Mouse (Mus musculus) limb, embryonic 15.5 days (tissue): ENCODE measurements around the gene Nphs2. TPM values are rescaled to one million over a fixed set of nuclear protein-coding genes. Genes with fewer than 3 reads are reported as not detected.
"Not testable (repeated sequence)": the region's sequence is repeated elsewhere in the genome, so short reads cannot be mapped to it uniquely, and the experiment has no call there.

ENCODE experiments used
- ATAC-seq: fragments of 200-750 bp; cut with Nextera tagmentation; 2 replicates; pipeline ENCODE4 v1.8.0; 2017; ENCODE audit warnings: low read depth, moderate TSS enrichment; ENCODE audit not compliant: insufficient number of reproducible peaks, low FRiP score, low TSS enrichment
- H3K27ac ChIP-seq: fragments of 300-500 bp; sonication (generic); 2 replicates; pipeline ENCODE4 v1.5.1; 2015; ENCODE audit warnings: moderate library complexity, mild to moderate bottlenecking, inconsistent platforms
- H3K27me3 ChIP-seq: fragments of 300-500 bp; sonication (generic); 2 replicates; pipeline ENCODE4 v1.6.1; 2015; ENCODE audit warnings: inconsistent platforms
- H3K36me3 ChIP-seq: fragments of 300-500 bp; sonication (generic); 2 replicates; pipeline ENCODE4 v1.6.1; 2015; ENCODE audit warnings: inconsistent platforms
- H3K4me1 ChIP-seq: fragments of 300-500 bp; sonication (generic); 2 replicates; pipeline ENCODE4 v1.6.1; 2015; ENCODE audit warnings: inconsistent platforms
- H3K4me2 ChIP-seq: fragments of 300-500 bp; sonication (generic); 2 replicates; pipeline ENCODE4 v1.6.1; 2015; ENCODE audit warnings: mild to moderate bottlenecking, inconsistent platforms
- H3K4me3 ChIP-seq: fragments of 300-500 bp; sonication (generic); 2 replicates; pipeline ENCODE4 v1.5.1; 2015; ENCODE audit warnings: mild to moderate bottlenecking, inconsistent platforms
- H3K9ac ChIP-seq: fragments of 300-500 bp; sonication (generic); 2 replicates; pipeline ENCODE4 v1.6.1; 2015; ENCODE audit warnings: inconsistent platforms
- H3K9me3 ChIP-seq: fragments of 300-500 bp; sonication (generic); 2 replicates; pipeline ENCODE4 v1.6.1; 2016; ENCODE audit warnings: inconsistent platforms
- WGBS: fragments of 180-500 bp; shearing (Covaris S2); methylation state at CpG from one replicate; pipeline ENCODE4 v1.1.7; 2015; 5-methylcytosine and 5-hydroxymethylcytosine counted together
- polyA plus RNA-seq: library from polyadenylated mRNA; unstranded; fragments of >200 nt; fragmentation: Nextera tagmentation; extraction: Ambion mirVana; gene quantifications from 2 replicates; pipeline ENCODE4 v1.2.1, GENCODE M21; 2015

The Nphs2 gene
- polyA plus RNA-seq: 0.13 and 0.16 TPM in 2 replicates

- Histone ChIP-seq H3K4me1 (peaks cover 5% of the 10 kb centered on the region), H3K4me2 (peak within 1 kb of the TSS; percentile 32), H3K9me3 (no peaks in the 10 kb centered on the region), H3K4me3 (peak within 1 kb of the TSS; percentile 21), H3K9ac (no peak within 1 kb of the TSS), H3K27ac (no peak within 1 kb of the TSS), H3K27me3 (peaks cover 42% of the 10 kb centered on the region), H3K36me3 (no peaks in the 10 kb centered on the region)
- no peak for ATAC-seq
- 3% methylated on average over 29 of the region's 29 CpGs for WGBS
Measured at GRCm38 (mm10) chr1:156310630-156311029, at the start of gene Nphs2. Gene Nphs2 (plus strand): TSS chr1:156310727.

- no peaks in the 10 kb centered on the region for H3K9me3 ChIP-seq
- no peaks in the 10 kb centered on the region for H3K4me1 ChIP-seq
- no peak for ATAC-seq
- no peak overlapping the region for H3K4me3 ChIP-seq
- no peaks in the 10 kb centered on the region for H3K36me3 ChIP-seq
- H3K4me2 ChIP-seq: no peak overlapping the region
- H3K9ac ChIP-seq: no peak overlapping the region
- no peaks in the 10 kb centered on the region for H3K27me3 ChIP-seq
- H3K27ac ChIP-seq: no peak overlapping the region
- WGBS: 48% methylated on average over 2 of the region's 2 CpGs
Measured at GRCm38 (mm10) chr1:156263352-156263751, 47.2 kb upstream of the Nphs2 start.

- WGBS: 85% methylated on average over 8 of the region's 8 CpGs
- Histone ChIP-seq H3K9ac (no peak overlapping the region), H3K4me3 (no peak overlapping the region), H3K27me3 (no peaks in the 10 kb centered on the region), H3K4me1 (no peaks in the 10 kb centered on the region), H3K36me3 (no peaks in the 10 kb centered on the region), H3K4me2 (no peak overlapping the region), H3K27ac (no peak overlapping the region), H3K9me3 (no peaks in the 10 kb centered on the region)
- no peak for ATAC-seq
Measured at GRCm38 (mm10) chr1:156263946-156264345, 46.6 kb upstream of the Nphs2 start.

- H3K9me3 ChIP-seq, H3K4me1 ChIP-seq, H3K27me3 ChIP-seq, H3K9ac ChIP-seq, H3K27ac ChIP-seq, H3K4me2 ChIP-seq, ATAC-seq, H3K4me3 ChIP-seq, H3K36me3 ChIP-seq: not testable (repeated sequence)
- WGBS: 36% methylated on average over 3 of the region's 3 CpGs
Measured at GRCm38 (mm10) chr1:156268546-156268945, 42.0 kb upstream of the Nphs2 start.

GRCm38 (mm10) chr1:156270471-156270870 is 40.1 kb upstream of the Nphs2 start:
- H3K36me3 ChIP-seq: no peaks in the 10 kb centered on the region
- WGBS: 82% methylated on average over 9 of the region's 9 CpGs
- H3K27me3 ChIP-seq: no peaks in the 10 kb centered on the region
- no peak for ATAC-seq
- H3K27ac ChIP-seq: no peak overlapping the region
- no peaks in the 10 kb centered on the region for H3K4me1 ChIP-seq
- no peak overlapping the region for H3K4me3 ChIP-seq
- no peak overlapping the region for H3K4me2 ChIP-seq
- no peak overlapping the region for H3K9ac ChIP-seq
- H3K9me3 ChIP-seq: no peaks in the 10 kb centered on the region

GRCm38 (mm10) chr1:156271654-156272053 is 38.9 kb upstream of the Nphs2 start:
- no peak overlapping the region for H3K27ac ChIP-seq
- H3K36me3 ChIP-seq: no peaks in the 10 kb centered on the region
- H3K9me3 ChIP-seq: no peaks in the 10 kb centered on the region
- no peak overlapping the region for H3K4me2 ChIP-seq
- no peaks in the 10 kb centered on the region for H3K4me1 ChIP-seq
- no peak overlapping the region for H3K9ac ChIP-seq
- WGBS: 36% methylated on average over 5 of the region's 5 CpGs
- no peaks in the 10 kb centered on the region for H3K27me3 ChIP-seq
- no peak for ATAC-seq
- no peak overlapping the region for H3K4me3 ChIP-seq

- H3K27me3 ChIP-seq: no peaks in the 10 kb centered on the region
- H3K9me3 ChIP-seq: no peaks in the 10 kb centered on the region
- no peaks in the 10 kb centered on the region for H3K4me1 ChIP-seq
- no peak for ATAC-seq
- no peak overlapping the region for H3K9ac ChIP-seq
- no peak overlapping the region for H3K4me3 ChIP-seq
- no peak overlapping the region for H3K4me2 ChIP-seq
- WGBS: 52% methylated on average over 7 of the region's 7 CpGs
- H3K27ac ChIP-seq: no peak overlapping the region
- no peaks in the 10 kb centered on the region for H3K36me3 ChIP-seq
Measured at GRCm38 (mm10) chr1:156273647-156274046, 36.9 kb upstream of the Nphs2 start.

- no peaks in the 10 kb centered on the region for H3K36me3 ChIP-seq
- no peak overlapping the region for H3K27ac ChIP-seq
- no peak overlapping the region for H3K9ac ChIP-seq
- H3K9me3 ChIP-seq: no peaks in the 10 kb centered on the region
- no peak overlapping the region for H3K4me3 ChIP-seq
- H3K4me2 ChIP-seq: no peak overlapping the region
- H3K4me1 ChIP-seq: no peaks in the 10 kb centered on the region
- WGBS: 80% methylated on average over 7 of the region's 7 CpGs
- no peaks in the 10 kb centered on the region for H3K27me3 ChIP-seq
- ATAC-seq: no peak
Measured at GRCm38 (mm10) chr1:156280131-156280530, 30.4 kb upstream of the Nphs2 start.

GRCm38 (mm10) chr1:156284207-156284606 is 26.3 kb upstream of the Nphs2 start:
- no peaks in the 10 kb centered on the region for H3K36me3 ChIP-seq
- ATAC-seq: no peak
- no peaks in the 10 kb centered on the region for H3K9me3 ChIP-seq
- no peak overlapping the region for H3K9ac ChIP-seq
- no peaks in the 10 kb centered on the region for H3K4me1 ChIP-seq
- H3K27ac ChIP-seq: no peak overlapping the region
- no peak overlapping the region for H3K4me3 ChIP-seq
- H3K4me2 ChIP-seq: no peak overlapping the region
- no peaks in the 10 kb centered on the region for H3K27me3 ChIP-seq
- 77% methylated on average over 10 of the region's 10 CpGs for WGBS

GRCm38 (mm10) chr1:156284851-156285540 is 25.5 kb upstream of the Nphs2 start:
- H3K4me2 ChIP-seq: no peak overlapping the region
- WGBS: 49% methylated on average over 9 of the region's 9 CpGs
- no peaks in the 10 kb centered on the region for H3K4me1 ChIP-seq
- ATAC-seq: no peak
- no peaks in the 10 kb centered on the region for H3K36me3 ChIP-seq
- H3K9ac ChIP-seq: no peak overlapping the region
- no peaks in the 10 kb centered on the region for H3K9me3 ChIP-seq
- no peaks in the 10 kb centered on the region for H3K27me3 ChIP-seq
- H3K27ac ChIP-seq: no peak overlapping the region
- H3K4me3 ChIP-seq: no peak overlapping the region

GRCm38 (mm10) chr1:156285541-156285896 is 25.0 kb upstream of the Nphs2 start:
- Histone ChIP-seq H3K9me3 (no peaks in the 10 kb centered on the region), H3K4me2 (no peak overlapping the region)

GRCm38 (mm10) chr1:156288556-156289221 is 21.8 kb upstream of the Nphs2 start:
- Histone ChIP-seq H3K36me3 (no peaks in the 10 kb centered on the region), H3K9me3 (no peaks in the 10 kb centered on the region), H3K4me3 (no peak overlapping the region), H3K27ac (no peak overlapping the region), H3K27me3 (no peaks in the 10 kb centered on the region), H3K4me1 (no peaks in the 10 kb centered on the region), H3K4me2 (no peak overlapping the region), H3K9ac (no peak overlapping the region)
- 69% methylated on average over 9 of the region's 9 CpGs for WGBS
- ATAC-seq: no peak

More at GRCm38 (mm10) chr1:156285541-156285896, 25.0 kb upstream of the Nphs2 start:
- 75% methylated on average over 5 of the region's 5 CpGs for WGBS
- no peaks in the 10 kb centered on the region for H3K36me3 ChIP-seq
- H3K27me3 ChIP-seq: no peaks in the 10 kb centered on the region
- H3K4me3 ChIP-seq: no peak overlapping the region
- no peak overlapping the region for H3K9ac ChIP-seq
- ATAC-seq: no peak
- H3K27ac ChIP-seq: no peak overlapping the region
- no peaks in the 10 kb centered on the region for H3K4me1 ChIP-seq
